Mouse (Mus musculus) thymus, adult 2 months (tissue): Measurements from ENCODE around the gene Atpaf2. TPM values are rescaled to one million over a fixed set of nuclear protein-coding genes. Genes with fewer than 3 reads are reported as not detected.

ENCODE experiments used
- DNase-seq: peaks from one replicate; pipeline ENCODE4 v3.0.0; 2021
- H3K27ac ChIP-seq: fragments of 200-500 bp; 2 replicates; pipeline ENCODE4 v1.5.1; 2012; ENCODE audit warnings: low read length, control low read depth; ENCODE audit not compliant: control insufficient read depth, insufficient read depth
- H3K27me3 ChIP-seq: fragments of 200-500 bp; 2 replicates; pipeline ENCODE4 v1.6.1; 2012; ENCODE audit warnings: mild to moderate bottlenecking, low read length, moderate library complexity, mixed read lengths; ENCODE audit not compliant: control insufficient read depth, insufficient read depth
- H3K36me3 ChIP-seq: fragments of 200-500 bp; 2 replicates; pipeline ENCODE4 v1.6.1; 2012; ENCODE audit warnings: mild to moderate bottlenecking, low read length, moderate library complexity; ENCODE audit not compliant: control insufficient read depth, insufficient read depth
- H3K4me1 ChIP-seq: fragments of 200-500 bp; replicated peaks from 2 replicates; pipeline ENCODE4 v1.6.1; 2012; ENCODE audit warnings: low read length; ENCODE audit not compliant: control insufficient read depth, insufficient read depth
- H3K4me3 ChIP-seq: fragments of 200-500 bp; 2 replicates; pipeline ENCODE4 v1.5.1; 2012; ENCODE audit warnings: mild to moderate bottlenecking, low read length, control low read depth, moderate library complexity; ENCODE audit not compliant: control insufficient read depth, insufficient read depth
- CTCF ChIP-seq: fragments of 200-500 bp; IDR thresholded peaks from 2 replicates; pipeline ENCODE4 v1.5.1; 2012; ENCODE audit warnings: mild to moderate bottlenecking, control low read depth, low read length, moderate library complexity, borderline replicate concordance; ENCODE audit not compliant: control insufficient read depth, poor library complexity, insufficient read depth; ENCODE audit errors: extremely low read depth
- POLR2A ChIP-seq: fragments of 200-500 bp; IDR thresholded peaks from 2 replicates; pipeline ENCODE4 v1.6.1; 2012; ENCODE audit warnings: mild to moderate bottlenecking, low read length, control low read depth, moderate library complexity; ENCODE audit not compliant: control insufficient read depth, poor library complexity, insufficient read depth; ENCODE audit errors: extremely low read depth
- WGBS: fragments of 180-500 bp; shearing (Covaris S2); methylation state at CpG from one replicate; pipeline ENCODE4 v1.1.7; 2018; 5-methylcytosine and 5-hydroxymethylcytosine counted together
- polyA plus RNA-seq: library from polyadenylated mRNA; depleted of rRNA; stranded (reverse); fragments of >200 nt; gene quantifications from 2 replicates; pipeline ENCODE4 v1.2.3, GENCODE M21; 2012

The Atpaf2 gene
- polyA plus RNA-seq, 1 experiment, result 42.9 TPM

GRCm38 (mm10) chr11:60412173-60412572, 6.1 kb downstream of the Atpaf2 start:
- 5% methylated on average over 3 of the region's 3 CpGs for WGBS
- Histone ChIP-seq H3K27me3 (no peaks in the 10 kb centered on the region), H3K27ac (no peak overlapping the region), H3K4me1 (peaks cover 8% of the 10 kb centered on the region), H3K4me3 (no peak overlapping the region), H3K36me3 (peaks cover 19% of the 10 kb centered on the region; the same call in 1 of the 2 replicates)
- peak; percentile 61 for DNase-seq
- no peak for TF ChIP-seq CTCF
- TF ChIP-seq POLR2A, result no peak

- H3K36me3 ChIP-seq, result peaks cover 43% of the 10 kb centered on the region
- no peak overlapping the region for H3K27ac ChIP-seq
- DNase-seq, result no peak
- TF ChIP-seq CTCF, result no peak
- no peak for TF ChIP-seq POLR2A
- no peaks in the 10 kb centered on the region for H3K27me3 ChIP-seq
- 96% methylated on average over 1 of the region's 1 CpGs for WGBS
- H3K4me1 ChIP-seq, result no peaks in the 10 kb centered on the region
- no peak overlapping the region for H3K4me3 ChIP-seq
These were observed 11.7 kb downstream of the Atpaf2 start for GRCm38 (mm10) chr11:60406606-60407005.

GRCm38 (mm10) chr11:60397172-60397571, 21.1 kb downstream of the Atpaf2 start:
- H3K4me3 ChIP-seq, result no peak overlapping the region
- DNase-seq, result no peak
- peaks cover 16% of the 10 kb centered on the region for H3K36me3 ChIP-seq
- no peaks in the 10 kb centered on the region for H3K4me1 ChIP-seq
- TF ChIP-seq POLR2A (no peak), CTCF (no peak)
- H3K27me3 ChIP-seq, result no peaks in the 10 kb centered on the region
- WGBS, result 99% methylated on average over 2 of the region's 2 CpGs
- no peak overlapping the region for H3K27ac ChIP-seq

- TF ChIP-seq CTCF, result no peak
- TF ChIP-seq POLR2A, result no peak
- WGBS, result 88% methylated on average over 6 of the region's 6 CpGs
- H3K4me1 ChIP-seq, result no peaks in the 10 kb centered on the region
- H3K36me3 ChIP-seq, result peaks cover 10% of the 10 kb centered on the region
- H3K27ac ChIP-seq, result no peak overlapping the region
- no peak overlapping the region for H3K4me3 ChIP-seq
- DNase-seq, result no peak
- no peaks in the 10 kb centered on the region for H3K27me3 ChIP-seq
These were observed 21.7 kb downstream of the Atpaf2 start for GRCm38 (mm10) chr11:60396546-60396945.

- DNase-seq, result no peak
- 91% methylated on average over 6 of the region's 6 CpGs for WGBS
- Histone ChIP-seq H3K36me3 (no peaks in the 10 kb centered on the region), H3K4me1 (no peaks in the 10 kb centered on the region), H3K27me3 (no peaks in the 10 kb centered on the region), H3K4me3 (no peak overlapping the region), H3K27ac (no peak overlapping the region)
- TF ChIP-seq CTCF (no peak), POLR2A (no peak)
These were observed 26.9 kb downstream of the Atpaf2 start for GRCm38 (mm10) chr11:60391346-60391745.

GRCm38 (mm10) chr11:60387944-60388343, 30.3 kb downstream of the Atpaf2 start:
- Histone ChIP-seq H3K27me3 (no peaks in the 10 kb centered on the region), H3K4me1 (no peaks in the 10 kb centered on the region), H3K4me3 (no peak overlapping the region), H3K36me3 (no peaks in the 10 kb centered on the region), H3K27ac (no peak overlapping the region)
- WGBS, result 93% methylated on average over 2 of the region's 2 CpGs
- DNase-seq, result no peak
- TF ChIP-seq CTCF (no peak), POLR2A (no peak)

GRCm38 (mm10) chr11:60385946-60386345, 32.3 kb downstream of the Atpaf2 start:
- H3K27me3 ChIP-seq, result no peaks in the 10 kb centered on the region
- no peaks in the 10 kb centered on the region for H3K4me1 ChIP-seq
- no peak overlapping the region for H3K27ac ChIP-seq
- TF ChIP-seq POLR2A, result no peak
- TF ChIP-seq CTCF, result no peak
- no peaks in the 10 kb centered on the region for H3K36me3 ChIP-seq
- no peak overlapping the region for H3K4me3 ChIP-seq
- 91% methylated on average over 5 of the region's 5 CpGs for WGBS
- DNase-seq, result no peak
